Mouse (Mus musculus): ENCODE measurements around the gene Hist1h2af. TPM values are rescaled to one million over a fixed set of nuclear protein-coding genes. Genes with fewer than 3 reads are reported as not detected.
"Not testable (repeated sequence)": the region's sequence is repeated elsewhere in the genome, so short reads cannot be mapped to it uniquely, and the experiment has no call there.

The Hist1h2af gene
- total RNA-seq, 2 experiments from 2014 or later = 0.73 to 1.9 TPM

- not testable (repeated sequence) for DNase-seq (ENCODE audit: low spot score)
Measured at GRCm38 (mm10) chr13:23575864-23576313, 42.2 kb downstream of the Hist1h2af start.

GRCm38 (mm10) chr13:23576351-23576881 lies 42.7 kb downstream of the Hist1h2af start:
- no peak for DNase-seq (ENCODE audit: low spot score)

GRCm38 (mm10) chr13:23576906-23577639 lies 43.4 kb downstream of the Hist1h2af start:
- DNase-seq (ENCODE audit: low spot score) = no peak

- no peak for DNase-seq (ENCODE audit: low spot score)
Measured at GRCm38 (mm10) chr13:23577835-23578234, 44.1 kb downstream of the Hist1h2af start.

- peak; percentile 98 for DNase-seq (ENCODE audit: low spot score)
Measured at GRCm38 (mm10) chr13:23581408-23582218, 47.9 kb downstream of the Hist1h2af start, which contains the start of gene Hist1h4d. Gene Hist1h4d (plus strand): TSS chr13:23581598.

GRCm38 (mm10) chr13:23582219-23583056 lies 48.7 kb downstream of the Hist1h2af start:
- no peak for DNase-seq (ENCODE audit: low spot score)

DNA sequence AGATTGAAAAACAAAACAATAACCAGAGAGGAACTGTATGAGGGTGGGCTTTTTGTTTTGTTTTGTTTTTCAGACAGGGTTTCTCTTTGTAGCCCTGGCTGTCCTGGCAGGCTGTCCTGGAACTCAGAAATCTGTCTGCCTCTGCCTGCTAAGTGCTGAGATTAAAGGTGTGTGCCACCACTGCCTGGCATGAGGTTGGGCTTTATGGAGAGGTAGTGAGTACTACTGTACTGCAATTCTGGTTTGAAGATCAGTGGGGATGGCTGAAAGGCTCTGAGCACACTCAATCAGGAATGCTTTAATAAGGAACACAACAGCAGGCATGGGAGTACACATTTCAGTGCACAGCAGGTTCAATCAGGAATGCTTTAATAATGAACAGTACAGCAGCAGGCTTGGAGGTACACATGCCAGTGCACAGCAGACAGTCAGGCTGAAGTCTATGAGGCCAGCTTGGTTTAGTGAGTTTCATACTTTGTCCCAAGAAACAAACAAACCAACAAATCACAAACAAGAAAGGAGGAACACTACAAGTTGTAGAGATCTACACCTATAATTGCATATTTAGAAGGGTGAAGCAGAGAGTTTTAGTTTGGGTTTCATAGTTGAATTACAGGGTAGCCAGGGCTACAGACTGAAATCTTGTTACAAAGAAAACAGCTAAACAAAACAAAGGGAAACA lies 49.8 kb downstream of the Hist1h2af start:
- DNase-seq (ENCODE audit: low spot score) = no peak

Small RNAs within 50 kb of the gene (microRNA-seq; reads per million reads assigned to microRNA genes)
- gene Gm44297 = not detected
- gene Gm44359 = not detected
- gene Gm44394 = not detected
- not detected for gene n-TStga1

Other genes with a start within 250 kb of the Hist1h2af start
- 10 to 100 TPM in 1 of 2 experiments, 1 to 10 TPM in 1; 9.9 to 11.7 TPM for gene Zfp322a, start 164.7 kb upstream of the Hist1h2af start, total RNA-seq (2021)
- gene Abt1, start 110.0 kb upstream of the Hist1h2af start, total RNA-seq (2021) = 1 to 10 TPM; 3.8 to 4.2 TPM
- not detected for gene Btn1a1, start 68.0 kb upstream of the Hist1h2af start, total RNA-seq (2021)
- not detected for gene Btn2a2, start 45.0 kb upstream of the Hist1h2af start, total RNA-seq (2021)
- gene Hist1h4h, start 2.9 kb upstream of the Hist1h2af start, total RNA-seq (2021) = 100 to 1,000 TPM; 149 to 163 TPM
- under 1 TPM; 0.55 to 0.57 TPM for gene Hist1h3g, start 1.5 kb downstream of the Hist1h2af start, total RNA-seq (2021)
- gene Hist1h2bh, start 9.5 kb downstream of the Hist1h2af start, total RNA-seq (2021) = 1 to 10 TPM; 1.0 to 1.1 TPM
- gene Hist1h3f, start 10.1 kb downstream of the Hist1h2af start, total RNA-seq (2021) = 1 to 10 TPM; 3.0 to 4.8 TPM
- gene Hist1h4f, start 17.7 kb downstream of the Hist1h2af start, total RNA-seq (2021) = 10 to 100 TPM in 1 of 2 experiments, 1 to 10 TPM in 1; 8.3 to 12.3 TPM
- under 1 TPM; 0.83 to 0.89 TPM for gene Hist1h1d, start 19.4 kb downstream of the Hist1h2af start, total RNA-seq (2021)
- 10 to 100 TPM; 11.6 to 12.3 TPM for gene Hist1h3e, start 28.5 kb downstream of the Hist1h2af start, total RNA-seq (2021)
- gene Hist1h2ae, start 37.3 kb downstream of the Hist1h2af start, total RNA-seq (2021) = under 1 TPM; 0.41 to 0.85 TPM
- 1 to 10 TPM; 2.2 to 3.7 TPM for gene Hist1h2bg, start 37.5 kb downstream of the Hist1h2af start, total RNA-seq (2021)
- gene Hist1h2bf, start 40.3 kb downstream of the Hist1h2af start, total RNA-seq (2021) = 1 to 10 TPM; 1.3 to 5.3 TPM
- 1 to 10 TPM in 1 of 2 experiments, under 1 TPM in 1; 0.80 to 1.7 TPM for gene Hist1h2ad, start 40.5 kb downstream of the Hist1h2af start, total RNA-seq (2021)
- 1 to 10 TPM; 3.2 to 3.7 TPM for gene Hist1h3d, start 41.9 kb downstream of the Hist1h2af start, total RNA-seq (2021)
- 10 to 100 TPM; 33.6 to 46.4 TPM for gene Hist1h4d, start 47.7 kb downstream of the Hist1h2af start, total RNA-seq (2021)
- gene Hist1h2be, start 87.2 kb downstream of the Hist1h2af start, total RNA-seq (2021) = 10 to 100 TPM; 13.2 to 15.7 TPM
- gene Hist1h1e, start 88.7 kb downstream of the Hist1h2af start, total RNA-seq (2021) = 10 to 100 TPM; 31.1 to 41.1 TPM
- 1 to 10 TPM in 1 of 2 experiments, under 1 TPM in 1; 0.68 to 1.3 TPM for gene Hist1h2ac, start 150.0 kb downstream of the Hist1h2af start, total RNA-seq (2021)
- gene Hist1h2bc, start 150.3 kb downstream of the Hist1h2af start, total RNA-seq (2021) = 10 to 100 TPM; 66.4 to 69.8 TPM
- gene Hist1h1t, start 161.9 kb downstream of the Hist1h2af start, total RNA-seq (2021) = not detected
- gene Hist1h4c, start 164.5 kb downstream of the Hist1h2af start, total RNA-seq (2021) = 10 to 100 TPM; 57.1 to 66.2 TPM
- gene Hfe, start 176.9 kb downstream of the Hist1h2af start, total RNA-seq (2021) = 10 to 100 TPM; 25.6 to 25.7 TPM
- gene Hist1h1c, start 204.9 kb downstream of the Hist1h2af start, total RNA-seq (2021) = 100 to 1,000 TPM; 157 to 219 TPM
- gene Hist1h3c, start 211.7 kb downstream of the Hist1h2af start, total RNA-seq (2021) = not detected
- 1 to 10 TPM; 1.3 to 1.4 TPM for gene Hist1h2bb, start 212.8 kb downstream of the Hist1h2af start, total RNA-seq (2021)
- gene Hist1h2ab, start 217.2 kb downstream of the Hist1h2af start, total RNA-seq (2021) = under 1 TPM in 1 of 2 experiments, not detected in 1; 0.82 TPM
- 1 to 10 TPM in 1 of 2 experiments, not detected in 1; 1.3 TPM for gene Hist1h3b, start 218.4 kb downstream of the Hist1h2af start, total RNA-seq (2021)
- gene Hist1h4b, start 223.1 kb downstream of the Hist1h2af start, total RNA-seq (2021) = 1 to 10 TPM; 1.6 to 1.9 TPM
- 1 to 10 TPM in 1 of 2 experiments, under 1 TPM in 1; 0.89 to 2.8 TPM for gene Hist1h4a, start 227.3 kb downstream of the Hist1h2af start, total RNA-seq (2021)
- 1 to 10 TPM; 5.1 to 5.3 TPM for gene Hist1h3a, start 228.5 kb downstream of the Hist1h2af start, total RNA-seq (2021)
- under 1 TPM; 0.66 to 0.76 TPM for gene Hist1h1a, start 229.8 kb downstream of the Hist1h2af start, total RNA-seq (2021)
- not detected for gene Trim38, start 236.0 kb downstream of the Hist1h2af start, total RNA-seq (2021)

Data from gastrocnemius, adult 18-20 months (tissue).